Comparison of ENCODE assay signal across 8 mouse cellular contexts in the genomic region with DNA sequence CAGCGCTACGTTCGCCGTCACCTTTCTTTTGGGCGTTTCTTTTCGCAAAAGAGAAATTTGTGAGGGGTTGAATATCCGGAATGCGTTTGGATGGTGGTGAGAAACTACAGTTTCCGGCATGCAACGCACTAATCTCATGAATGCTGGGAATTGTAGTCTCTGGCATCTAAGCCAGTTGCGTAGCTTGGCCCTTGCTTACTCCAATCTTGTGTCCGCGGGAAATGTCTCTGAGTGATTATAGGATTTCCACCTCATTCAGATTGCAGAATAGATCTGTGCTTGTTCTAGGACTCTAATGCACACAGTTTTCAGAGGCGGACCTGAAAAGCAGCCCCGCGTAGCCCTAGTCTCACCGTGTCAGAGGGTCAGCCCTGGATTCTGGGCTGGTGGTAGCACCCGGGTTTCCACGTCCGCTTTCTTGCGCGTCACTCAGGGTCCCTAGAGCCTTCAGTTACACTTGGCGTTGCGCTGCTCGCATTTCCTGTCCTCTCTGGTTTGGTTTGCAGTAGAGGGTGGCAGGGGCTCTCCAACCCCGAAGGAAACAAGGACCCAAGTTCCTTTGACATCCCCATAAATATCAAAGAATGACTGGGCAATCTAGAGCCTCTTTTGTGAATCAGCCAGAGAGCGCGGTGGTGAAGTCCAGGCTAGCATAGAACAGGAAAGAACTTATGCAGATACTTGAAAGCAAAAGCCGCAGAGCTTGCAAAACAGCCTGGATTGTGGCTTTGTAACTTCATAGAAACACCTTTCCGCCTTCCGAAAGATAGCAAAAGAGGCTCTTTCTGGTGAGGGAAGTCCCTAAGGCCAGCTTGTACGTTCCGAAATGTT. TPM values are rescaled to one million over a fixed set of nuclear protein-coding genes. Genes with fewer than 3 reads are reported as not detected.
A peak's percentile ranks its signal among the peaks of the same experiment; 100 is the strongest.
DNase-seq lines count a peak whose midpoint lies in the region.

No protein-coding gene starts in this region.

- DNase-seq in A20 (ENCODE audit: low read depth, low spot score) (peak; percentile 96), ES-CJ7 (ENCODE audit: low read depth, low spot score) (peak; percentile 95)
- peak; percentile 94 for DNase-seq in embryo, embryonic 11 days
- peak; percentile 96 for DNase-seq in gonadal fat pad, adult 2 months (ENCODE audit: low read depth)
- DNase-seq in kidney, adult 9 months = peak; percentile 96
- peak; percentile 82 for DNase-seq in lung, postnatal 10 days
- peak; percentile 66 for DNase-seq in ovary, postnatal 10 days (ENCODE audit: low spot score)
- DNase-seq in urinary bladder, postnatal 25 days (ENCODE audit: low spot score) = peak; percentile 57

RNA-seq across cellular contexts. Expression of a gene that starts 0.5 kb away (rescaled TPM):
- 2.0 and 2.1 TPM in 2 replicates for polyA plus RNA-seq in gonadal fat pad, adult 2 months (2012; rRNA removed)

RNA-seq across cellular contexts. Expression of a gene that starts 0.8 kb away (rescaled TPM):
- 119 and 246 TPM in 2 replicates for polyA plus RNA-seq in gonadal fat pad, adult 2 months (2012; rRNA removed)

RNA-seq across cellular contexts. Expression of a gene that starts 57.6 kb away (rescaled TPM):
- not detected in 2 replicates for polyA plus RNA-seq in gonadal fat pad, adult 2 months (2012; rRNA removed)

Comparison
In these comparisons a context has a peak if more than half of its experiments do, and no peak if none do; other contexts are left out.
1. Peak in every context shown above with its lines: DNase-seq.